Mouse (Mus musculus) lung, adult 18-20 months (tissue): ENCODE data around the gene Zbtb24.
"Not testable (repeated sequence)": the region's sequence is repeated elsewhere in the genome, so short reads cannot be mapped to it uniquely, and the experiment has no call there.

ENCODE experiments used
- DNase-seq, 2 experiments: peaks; one replicate each; pipeline ENCODE4 v3.0.0; 2022; ENCODE audit warnings: mixed read lengths in 2 of 2

The Zbtb24 gene

GRCm38 (mm10) chr10:41450137-41450670 lies at the start of gene Zbtb24:
Gene Zbtb24 (plus strand): TSS chr10:41450383.
- peak; percentile 95 to 96 for DNase-seq

- no peak for DNase-seq
Observed at GRCm38 (mm10) chr10:41401097-41401496, 49.1 kb upstream of the Zbtb24 start.

DNA sequence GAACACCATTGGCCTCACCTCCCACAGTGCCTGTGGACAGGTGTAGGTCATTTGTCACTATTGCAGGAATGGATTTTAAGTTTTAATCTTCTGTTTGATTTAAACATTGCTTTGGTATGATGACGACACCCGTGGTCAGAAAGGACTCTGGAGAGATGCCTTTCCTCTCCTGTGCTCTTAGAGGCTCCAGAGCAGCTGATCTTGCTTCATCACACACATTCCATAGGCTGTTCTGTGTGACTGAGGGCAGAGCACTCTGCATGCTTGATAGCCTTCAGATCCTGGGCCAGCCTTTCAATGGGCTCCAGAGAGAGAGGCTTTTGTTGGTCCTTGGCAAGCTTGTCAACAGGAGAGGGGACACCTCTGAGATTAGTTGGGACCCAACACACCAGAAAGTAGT lies 46.8 kb upstream of the Zbtb24 start:
- peak; percentile 4 to 31 for DNase-seq

- DNase-seq, result peak in 1 of 2 experiments; percentile 13
Observed at GRCm38 (mm10) chr10:41403893-41404612, 46.1 kb upstream of the Zbtb24 start.

DNA sequence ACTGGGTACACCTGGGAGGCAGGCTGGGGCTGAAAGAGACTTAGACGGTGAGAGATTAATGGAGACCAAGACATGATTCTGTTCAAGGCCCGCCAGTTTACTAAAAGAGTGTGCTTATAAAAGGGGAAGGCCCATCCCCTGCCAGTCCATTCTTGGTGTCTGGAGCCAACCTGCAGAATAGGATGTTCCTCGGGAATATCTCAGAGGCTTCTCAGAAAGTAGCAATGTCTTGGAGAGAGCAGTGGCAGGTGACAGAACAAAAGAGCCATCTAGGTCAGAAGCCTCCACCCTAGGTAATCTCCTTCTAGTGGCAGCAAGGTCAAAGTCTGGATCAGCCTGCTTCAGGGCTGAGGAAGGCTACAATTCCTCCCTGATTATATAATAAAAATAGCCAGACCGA lies 40.0 kb upstream of the Zbtb24 start:
- not testable (repeated sequence) for DNase-seq

- DNase-seq, result not testable (repeated sequence)
Observed at GRCm38 (mm10) chr10:41410821-41411220, 39.4 kb upstream of the Zbtb24 start.

- DNase-seq, result not testable (repeated sequence)
Observed at GRCm38 (mm10) chr10:41413471-41413870, 36.7 kb upstream of the Zbtb24 start.

GRCm38 (mm10) chr10:41415368-41415767 lies 34.8 kb upstream of the Zbtb24 start:
- DNase-seq, result not testable (repeated sequence)

- no peak for DNase-seq
Observed at GRCm38 (mm10) chr10:41420496-41421200, 29.5 kb upstream of the Zbtb24 start.

DNA sequence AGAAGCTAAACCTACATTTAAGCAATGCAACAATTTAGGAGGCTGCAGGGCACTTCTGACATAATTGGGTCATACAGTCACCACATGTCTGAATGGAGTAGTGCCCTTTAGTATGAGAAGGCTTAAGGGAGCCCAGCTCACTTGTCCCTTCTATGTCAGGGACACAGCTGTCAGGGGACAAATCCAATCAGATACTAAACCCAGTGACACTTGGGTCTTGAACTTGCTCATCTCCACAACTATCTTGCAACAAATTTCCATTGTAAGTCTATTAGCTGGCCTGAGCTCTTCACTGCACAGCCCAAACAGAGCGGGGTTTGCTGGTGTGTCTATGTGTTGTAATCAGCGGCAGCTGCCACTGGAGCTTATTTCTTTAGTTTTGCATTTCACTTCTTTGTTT lies 26.5 kb upstream of the Zbtb24 start:
- no peak for DNase-seq

DNA sequence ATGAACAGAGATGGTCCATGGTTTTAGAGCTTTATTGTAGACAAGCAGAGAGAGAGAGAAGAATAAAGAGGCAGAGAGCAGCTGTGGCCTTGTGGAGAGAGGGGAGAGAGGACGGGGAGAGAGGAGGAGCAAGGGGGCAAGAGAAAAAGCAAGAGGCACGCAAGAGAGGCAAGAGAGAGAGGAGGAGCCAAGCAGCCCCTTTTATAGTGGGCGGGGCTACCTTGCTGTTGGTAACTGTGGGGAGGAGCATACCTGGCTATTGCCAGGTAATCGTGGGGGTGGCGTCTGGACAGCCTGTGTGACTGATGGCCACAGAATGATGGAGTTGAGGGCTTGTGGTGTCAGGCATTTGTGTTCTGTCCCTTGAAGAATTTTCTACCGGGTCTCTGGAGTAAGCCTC lies 23.8 kb upstream of the Zbtb24 start:
- no peak for DNase-seq

- DNase-seq, result peak; percentile 68 to 70
Observed at GRCm38 (mm10) chr10:41434624-41435023, 15.6 kb upstream of the Zbtb24 start.

DNA sequence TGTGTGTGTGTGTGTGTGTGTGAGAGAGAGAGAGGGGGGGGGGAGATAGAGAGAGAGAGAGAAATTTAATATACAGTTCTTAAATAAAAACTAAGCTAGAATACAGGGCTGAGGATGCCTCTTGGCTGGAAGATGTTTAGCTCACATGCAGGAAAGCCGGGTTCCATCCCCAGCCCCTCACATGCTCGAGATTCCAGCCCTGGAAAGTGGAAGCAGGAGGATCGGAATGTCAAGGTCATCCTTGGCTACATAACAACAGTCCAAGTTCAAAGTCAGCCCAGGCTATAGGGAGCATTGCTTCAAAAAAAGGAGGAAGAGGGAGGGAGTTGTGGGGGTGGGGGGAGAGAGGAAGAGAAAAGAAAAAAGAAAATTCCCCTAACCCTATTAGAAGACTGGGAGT lies 15.0 kb upstream of the Zbtb24 start:
- DNase-seq, result no peak

- no peak for DNase-seq
Observed at GRCm38 (mm10) chr10:41448216-41448615, 2.0 kb upstream of the Zbtb24 start.

GRCm38 (mm10) chr10:41449684-41450083 lies 499 bp upstream of the Zbtb24 start:
- DNase-seq, result peak; percentile 21 to 22

GRCm38 (mm10) chr10:41450780-41451522 lies 768 bp downstream of the Zbtb24 start:
- DNase-seq, result no peak

GRCm38 (mm10) chr10:41451656-41452055 lies 1.5 kb downstream of the Zbtb24 start:
- DNase-seq, result no peak

GRCm38 (mm10) chr10:41452791-41453190 lies 2.6 kb downstream of the Zbtb24 start:
- DNase-seq, result no peak

GRCm38 (mm10) chr10:41459990-41460389 lies 9.8 kb downstream of the Zbtb24 start:
- DNase-seq, result no peak

DNA sequence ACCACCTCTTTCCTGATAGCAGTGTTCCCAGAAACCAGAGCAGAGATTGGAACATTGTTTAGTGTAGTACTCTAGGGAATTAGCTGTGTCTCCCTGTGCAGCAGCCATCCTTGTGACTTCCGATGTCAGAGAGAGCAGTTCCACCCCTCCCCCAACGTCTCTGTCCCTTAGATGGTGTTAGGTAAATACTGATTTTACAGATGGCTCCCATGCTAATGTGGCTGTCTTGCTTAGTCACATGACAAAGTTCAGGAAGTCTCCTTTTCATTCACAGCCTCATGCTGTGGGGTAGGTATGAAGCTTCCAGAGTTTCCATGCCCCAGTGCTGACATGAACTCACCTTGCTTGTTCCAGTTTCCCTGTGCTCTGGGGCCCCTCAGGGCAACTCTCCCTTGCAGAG lies 10.3 kb downstream of the Zbtb24 start:
- no peak for DNase-seq

GRCm38 (mm10) chr10:41461057-41461722 lies 11.0 kb downstream of the Zbtb24 start:
- no peak for DNase-seq

DNA sequence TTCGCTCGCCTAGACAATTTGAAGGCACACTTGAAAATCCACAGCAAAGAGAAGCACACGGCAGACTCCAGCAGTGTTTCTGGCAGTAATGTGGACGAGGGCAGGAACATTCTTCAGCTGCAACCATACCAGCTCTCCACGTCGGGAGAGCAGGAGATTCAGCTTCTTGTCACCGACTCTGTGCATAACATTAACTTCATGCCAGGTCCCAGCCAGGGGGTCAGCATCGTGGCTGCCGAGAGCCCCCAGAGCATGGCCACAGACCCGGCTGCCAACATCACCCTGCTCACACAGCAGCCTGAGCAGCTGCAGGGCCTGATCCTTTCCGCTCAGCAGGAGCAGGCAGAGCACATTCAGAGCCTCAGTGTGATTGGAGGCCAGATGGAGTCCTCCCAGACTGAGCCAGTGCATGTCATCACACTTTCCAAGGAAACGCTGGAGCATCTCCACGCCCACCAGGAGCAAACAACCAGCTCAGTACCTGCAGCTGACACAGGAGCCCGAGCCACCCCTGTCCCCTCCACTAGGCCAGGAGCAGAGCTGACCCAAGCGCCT lies 14.3 kb downstream of the Zbtb24 start:
- no peak for DNase-seq
